Mouse (Mus musculus) ES-E14 (cell line): ENCODE measurements at regions not wholly inside any gene's neighbourhood (a gene's known extent, or its start where the extent isn't known, plus 50 kb on each side); places are given as distances from the start of the nearest gene placed in this dataset.

Experiments
- CHD2 ChIP-seq: IDR thresholded peaks from 2 replicates; pipeline ENCODE4 v1.6.1; 2014; ENCODE audit warnings: mild to moderate bottlenecking, low read depth, low read length, inconsistent platforms
- ZC3H11A ChIP-seq: IDR thresholded peaks from 2 replicates; pipeline ENCODE4 v1.6.1; 2012; ENCODE audit warnings: low read depth, mild to moderate bottlenecking, inconsistent platforms, low read length, borderline replicate concordance
- ZNF384 ChIP-seq: IDR thresholded peaks from 2 replicates; pipeline ENCODE4 v1.6.1; 2012; ENCODE audit warnings: low read depth, low read length, inconsistent platforms

DNA sequence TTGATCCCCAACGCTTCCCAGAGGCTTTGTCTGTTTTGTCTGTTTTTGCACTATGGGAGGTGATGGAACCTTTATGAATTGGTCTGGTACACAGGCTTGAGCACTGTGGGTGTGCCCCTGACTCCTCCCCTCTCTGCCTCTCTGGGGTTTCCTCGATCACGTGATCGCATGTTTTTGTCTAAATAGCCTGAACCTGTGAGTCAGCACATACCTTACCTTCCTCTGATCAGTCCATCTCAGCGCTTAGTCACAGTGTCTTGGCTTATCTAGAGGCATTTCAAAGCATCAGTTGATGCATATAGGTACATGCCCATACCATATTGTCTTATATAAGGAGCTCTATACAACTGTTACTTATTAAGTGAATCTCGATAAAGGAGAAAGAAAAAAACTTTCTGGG is 72.4 kb upstream of the Hnrnpk start:
- no peak for TF ChIP-seq ZNF384
- no peak for TF ChIP-seq CHD2
- TF ChIP-seq ZC3H11A = no peak
